In the genomic region with DNA sequence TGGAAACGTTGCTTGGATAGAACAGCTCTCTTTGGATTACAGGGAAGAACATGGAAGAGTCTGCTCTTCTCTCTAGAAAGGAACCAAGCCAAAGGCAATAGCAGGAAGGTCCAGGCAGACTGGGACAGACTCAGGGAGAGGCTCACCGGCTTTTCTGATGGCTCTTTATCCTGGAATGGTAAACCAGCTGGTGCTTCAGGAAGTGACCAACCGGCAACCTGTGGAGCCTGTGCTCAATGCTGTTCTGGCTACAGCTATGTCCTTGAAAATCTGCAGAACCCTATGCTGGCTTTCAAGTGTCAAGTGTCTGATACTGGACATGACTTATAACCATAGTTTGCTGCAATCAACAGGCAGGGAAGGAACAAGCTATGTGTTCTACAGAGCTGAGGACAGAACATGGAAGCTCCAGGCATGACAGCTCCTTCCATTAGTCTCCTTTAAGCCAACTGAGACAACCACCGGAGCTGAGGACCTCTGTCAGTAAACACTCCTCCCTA, we compare ENCODE assay signal across 17 mouse cellular contexts.
DNase-seq lines count a peak whose midpoint lies in the region; TF ChIP-seq lines count a peak whose summit lies in the region.
"Had no signal": no experiment of that assay in that cellular context is flagged by ENCODE, and none has a peak within 500 bp of the region (broad histone marks: within the 10 kb centered on the region; RNA-seq: fewer than 3 reads in every experiment).

No protein-coding gene starts in this region.

- intact Hi-C loops in heart, adult 2 months (cut with DNase I), result no loop called here

- 56% methylated on average over 4 of the region's 4 CpGs for WGBS in heart, adult 2 months

- H3K4me1 ChIP-seq in heart, adult 2 months (ENCODE audit: control insufficient read depth, insufficient read depth, low read length), result peaks cover 3% of the 10 kb centered on the region; the same call in 1 of the 2 replicates
- H3K4me1 ChIP-seq: embryonic facial prominence, embryonic 10.5 days; forebrain, embryonic 13.5 days had no signal

- no peak overlapping the region for H3K9ac ChIP-seq in heart, adult 2 months (ENCODE audit: low read depth, low read length)
- H3K9ac ChIP-seq: embryonic facial prominence, embryonic 12.5 days; forebrain, embryonic 13.5 days; forebrain, embryonic 15.5 days; forebrain, postnatal 0 days had no signal

- DNase-seq in adrenal gland, adult (ENCODE audit: inconsistent age in 2 of 2, low spot score in 1 of 2), result peak; percentile 34 to 79
- DNase-seq in adrenal gland, postnatal 14 days, result no peak
- DNase-seq in adrenal gland, postnatal 10 days, result peak; percentile 34
- DNase-seq in adrenal gland, adult 18-20 months (ENCODE audit: low spot score in 2 of 2), result no peak
- peak; percentile 20 for DNase-seq in cerebellum, adult 9-10 months
- DNase-seq in cerebellum, adult 11 months, result no peak
- peak; percentile 3 for DNase-seq in heart, postnatal 4 days
- DNase-seq in heart, adult 2 months, result no peak
- DNase-seq: B cell, adult 2 months; cerebellum, adult 9-11 months; forebrain, postnatal 0 days had no signal

- H3K36me3 ChIP-seq in heart, adult 2 months (ENCODE audit: control insufficient read depth, insufficient read depth, low read length), result peaks cover 2% of the 10 kb centered on the region

- TF ChIP-seq CTCF in heart, adult 2 months (IDR thresholded peaks at IDR 0.05), result no peak

- no peaks in the 10 kb centered on the region for H3K27me3 ChIP-seq in heart, adult 2 months (ENCODE audit: control insufficient read depth, insufficient read depth, low read length)
- H3K27me3 ChIP-seq: CH12.LX; embryonic facial prominence, embryonic 12.5 days; forebrain, embryonic 13.5 days; forebrain, embryonic 15.5 days; Patski had no signal

- H3K4me3 ChIP-seq in heart, adult 2 months, result no peak overlapping the region
- H3K4me3 ChIP-seq: embryonic facial prominence, embryonic 10.5 days; embryonic facial prominence, embryonic 12.5 days; forebrain, embryonic 13.5 days; forebrain, embryonic 15.5 days had no signal

- peaks cover 6% of the 10 kb centered on the region; the same call in 1 of the 2 replicates for H3K79me2 ChIP-seq in heart, adult 2 months (replicated peaks; ENCODE audit: control insufficient read depth, insufficient read depth, low read length)

- no peak overlapping the region for H3K27ac ChIP-seq in heart, adult 2 months
- H3K27ac ChIP-seq: embryonic facial prominence, embryonic 10.5 days; embryonic facial prominence, embryonic 12.5 days; forebrain, embryonic 13.5 days; forebrain, embryonic 15.5 days had no signal

- no peak for TF ChIP-seq POLR2A in heart, adult 2 months (IDR thresholded peaks at IDR 0.05; ENCODE audit: insufficient read depth, low read depth, low read length)

- no peak for TF ChIP-seq EP300 in heart, adult 2 months (IDR thresholded peaks at IDR 0.05; ENCODE audit: insufficient read depth, low read depth, low read length)

Comparison
In these comparisons a context has a peak if more than half of its experiments do, and no peak if none do; other contexts are left out.
1. DNase-seq: peak in adrenal gland, adult (2 of 2), adrenal gland, postnatal 10 days (single experiment), cerebellum, adult 9-10 months (single experiment) and heart, postnatal 4 days (single experiment); none in adrenal gland, postnatal 14 days (single experiment), adrenal gland, adult 18-20 months (0 of 2), cerebellum, adult 11 months (single experiment) and heart, adult 2 months (0 of 2).